Mouse (Mus musculus): Measurements from ENCODE around the gene Olfr1221. TPM values are rescaled to one million over a fixed set of nuclear protein-coding genes. Genes with fewer than 3 reads are reported as not detected.
"Not testable (repeated sequence)": the region's sequence is repeated elsewhere in the genome, so short reads cannot be mapped to it uniquely, and the experiment has no call there.

Gene Olfr1221
- not detected in 2 replicates for polyA plus RNA-seq (2015; fragmentation: Nextera tagmentation; extraction: Ambion mirVana)

DNA sequence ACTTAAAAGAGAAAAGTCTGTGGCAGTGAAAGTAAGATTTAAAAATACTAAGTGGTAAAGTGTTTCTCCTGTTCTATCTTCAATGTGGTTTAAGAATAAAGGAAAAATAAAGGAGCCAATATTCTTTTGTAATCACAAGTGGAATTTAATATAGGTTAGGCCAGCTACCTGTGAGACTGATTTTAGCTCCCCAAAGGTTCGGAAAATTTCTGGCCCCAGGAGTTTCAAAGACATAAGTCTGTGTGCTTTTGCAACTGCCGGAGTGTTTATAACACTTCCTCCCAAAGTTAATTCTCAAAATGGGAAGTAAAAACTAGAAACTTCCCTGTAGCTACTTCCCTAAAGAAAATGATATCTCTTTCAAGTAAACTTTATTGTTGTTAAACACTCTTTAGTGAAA, at the start of gene Olfr1221:
Gene Olfr1221, minus strand, starts transcription at position 101 of the 400 bp plus-strand sequence.
- no peaks in the 10 kb centered on the region for H3K9me3 ChIP-seq (ENCODE audit: low read length)
- no peaks in the 10 kb centered on the region for H3K27me3 ChIP-seq (ENCODE audit: insufficient read depth, low read length)
- no peak for ATAC-seq (ENCODE audit: low FRiP score, low TSS enrichment)
- no peak within 1 kb of the TSS for H3K4me2 ChIP-seq (replicated peaks; ENCODE audit: low read depth, low read length)
- 87% methylated on average over 2 of the region's 2 CpGs for WGBS
- H3K4me1 ChIP-seq (ENCODE audit: insufficient read depth, low read length): no peaks in the 10 kb centered on the region
- no peaks in the 10 kb centered on the region for H3K36me3 ChIP-seq (ENCODE audit: insufficient read depth, low read length)
- H3K4me3 ChIP-seq (ENCODE audit: low read length): no peak within 1 kb of the TSS
- H3K27ac ChIP-seq (ENCODE audit: low read length): no peak within 1 kb of the TSS
- H3K9ac ChIP-seq (replicated peaks; ENCODE audit: low read length): no peak within 1 kb of the TSS

DNA sequence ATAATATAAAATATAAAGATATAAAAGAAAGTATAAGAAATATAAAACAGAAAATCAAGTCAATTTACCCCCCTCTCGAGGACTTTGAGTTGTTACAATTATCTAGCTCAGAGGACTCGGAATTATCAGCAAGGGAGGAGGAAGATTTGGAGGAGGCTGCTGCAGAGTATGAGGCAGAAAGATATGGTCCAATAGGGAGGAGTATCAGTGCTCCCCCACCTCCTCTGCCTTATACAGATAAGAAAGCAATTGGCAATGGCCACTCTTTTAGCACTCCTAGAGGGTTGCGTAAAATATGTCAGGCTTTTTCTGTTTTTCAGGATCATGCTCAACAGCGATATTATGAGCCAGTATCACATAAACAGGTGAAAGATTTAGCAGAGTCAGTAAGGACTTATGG, 47.6 kb upstream of the Olfr1221 start:
- not testable (repeated sequence) for H3K36me3 ChIP-seq (ENCODE audit: insufficient read depth, low read length); H3K9ac ChIP-seq (replicated peaks; ENCODE audit: low read length); H3K9me3 ChIP-seq (ENCODE audit: low read length); H3K27me3 ChIP-seq (ENCODE audit: insufficient read depth, low read length); ATAC-seq (ENCODE audit: low FRiP score, low TSS enrichment); H3K27ac ChIP-seq (ENCODE audit: low read length); H3K4me3 ChIP-seq (ENCODE audit: low read length); H3K4me1 ChIP-seq (ENCODE audit: insufficient read depth, low read length); H3K4me2 ChIP-seq (replicated peaks; ENCODE audit: low read depth, low read length)
- 90% methylated on average over 4 of the region's 4 CpGs for WGBS

GRCm38 (mm10) chr2:89163991-89164390, 46.9 kb upstream of the Olfr1221 start, which contains the start of gene Olfr1224-ps1:
Gene Olfr1224-ps1 (minus strand): TSS chr2:89164091.
- WGBS: 93% methylated on average over 8 of the region's 8 CpGs

DNA sequence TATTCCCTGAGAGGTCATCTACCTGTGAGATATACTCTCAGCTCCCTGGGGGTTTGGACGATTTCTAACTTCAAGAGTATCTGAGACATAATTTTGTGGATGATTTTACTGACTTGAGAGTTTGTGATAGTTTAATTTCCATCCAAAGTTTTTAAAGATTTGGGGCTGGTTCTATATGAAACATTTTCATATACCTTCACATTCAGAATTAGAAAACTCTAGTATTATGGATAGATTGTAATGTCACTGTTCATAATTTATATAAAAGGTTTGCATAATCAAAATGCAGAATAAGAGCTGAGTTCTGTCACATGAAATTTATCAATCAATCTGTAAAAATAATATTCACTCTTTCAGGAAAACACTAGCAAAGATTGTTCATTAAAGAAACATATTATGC, 34.4 kb upstream of the Olfr1221 start, which contains the start of gene Olfr1223:
Gene Olfr1223, minus strand, starts transcription at position 101 of the 400 bp plus-strand sequence.
- Histone ChIP-seq H3K9ac (replicated peaks; ENCODE audit: low read length) (no peak within 1 kb of the TSS), H3K9me3 (ENCODE audit: low read length) (no peaks in the 10 kb centered on the region), H3K4me2 (replicated peaks; ENCODE audit: low read depth, low read length) (no peak within 1 kb of the TSS), H3K27ac (ENCODE audit: low read length) (no peak within 1 kb of the TSS), H3K27me3 (ENCODE audit: insufficient read depth, low read length) (no peaks in the 10 kb centered on the region), H3K36me3 (ENCODE audit: insufficient read depth, low read length) (no peaks in the 10 kb centered on the region), H3K4me1 (ENCODE audit: insufficient read depth, low read length) (no peaks in the 10 kb centered on the region), H3K4me3 (ENCODE audit: low read length) (no peak within 1 kb of the TSS)
- no peak for ATAC-seq (ENCODE audit: low FRiP score, low TSS enrichment)
- 59% methylated on average over 1 of the region's 1 CpGs for WGBS

More at GRCm38 (mm10) chr2:89163991-89164390, 46.9 kb upstream of the Olfr1221 start, which contains the start of gene Olfr1224-ps1:
- H3K9ac ChIP-seq (replicated peaks; ENCODE audit: low read length); H3K4me3 ChIP-seq (ENCODE audit: low read length); H3K4me1 ChIP-seq (ENCODE audit: insufficient read depth, low read length); H3K4me2 ChIP-seq (replicated peaks; ENCODE audit: low read depth, low read length); H3K27me3 ChIP-seq (ENCODE audit: insufficient read depth, low read length); H3K27ac ChIP-seq (ENCODE audit: low read length); H3K36me3 ChIP-seq (ENCODE audit: insufficient read depth, low read length); H3K9me3 ChIP-seq (ENCODE audit: low read length); ATAC-seq (ENCODE audit: low FRiP score, low TSS enrichment): not testable (repeated sequence)

DNA sequence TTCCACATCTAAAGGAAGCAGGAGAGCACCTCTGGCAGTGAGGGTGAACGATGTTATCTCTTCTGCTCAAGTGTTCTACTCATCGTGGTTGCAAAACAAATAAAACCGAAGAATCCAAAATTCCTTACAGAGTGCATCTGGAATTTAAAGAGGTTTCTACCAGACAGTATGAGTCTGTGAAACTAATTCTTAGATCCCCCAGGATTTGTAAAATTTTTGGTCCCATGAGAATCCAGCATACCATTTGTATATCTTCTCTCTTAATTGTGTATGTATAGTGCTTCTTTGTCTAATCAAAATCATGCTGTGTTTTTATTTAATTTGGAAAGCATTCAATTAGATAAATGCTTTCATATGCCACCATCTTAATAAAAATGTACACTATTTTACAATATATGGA, 15.9 kb upstream of the Olfr1221 start, which contains the start of gene Olfr1222:
Gene Olfr1222, minus strand, starts transcription at position 101 of the 400 bp plus-strand sequence.
- Histone ChIP-seq H3K36me3 (ENCODE audit: insufficient read depth, low read length) (no peaks in the 10 kb centered on the region), H3K4me1 (ENCODE audit: insufficient read depth, low read length) (no peaks in the 10 kb centered on the region), H3K4me2 (replicated peaks; ENCODE audit: low read depth, low read length) (no peak within 1 kb of the TSS), H3K27ac (ENCODE audit: low read length) (no peak within 1 kb of the TSS), H3K9me3 (ENCODE audit: low read length) (no peaks in the 10 kb centered on the region), H3K4me3 (ENCODE audit: low read length) (no peak within 1 kb of the TSS), H3K9ac (replicated peaks; ENCODE audit: low read length) (no peak within 1 kb of the TSS), H3K27me3 (ENCODE audit: insufficient read depth, low read length) (no peaks in the 10 kb centered on the region)
- ATAC-seq (ENCODE audit: low FRiP score, low TSS enrichment): no peak
- WGBS: 65% methylated on average over 3 of the region's 3 CpGs

- no peaks in the 10 kb centered on the region for H3K4me1 ChIP-seq (ENCODE audit: insufficient read depth, low read length)
- no peaks in the 10 kb centered on the region for H3K27me3 ChIP-seq (ENCODE audit: insufficient read depth, low read length)
- no peak within 1 kb of the TSS for H3K4me3 ChIP-seq (ENCODE audit: low read length)
- H3K36me3 ChIP-seq (ENCODE audit: insufficient read depth, low read length): no peaks in the 10 kb centered on the region
- WGBS: 72% methylated on average over 3 of the region's 3 CpGs
- H3K4me2 ChIP-seq (replicated peaks; ENCODE audit: low read depth, low read length): no peak within 1 kb of the TSS
- no peak within 1 kb of the TSS for H3K9ac ChIP-seq (replicated peaks; ENCODE audit: low read length)
- no peak for ATAC-seq (ENCODE audit: low FRiP score, low TSS enrichment)
- no peaks in the 10 kb centered on the region for H3K9me3 ChIP-seq (ENCODE audit: low read length)
- H3K27ac ChIP-seq (ENCODE audit: low read length): no peak within 1 kb of the TSS
Observed at GRCm38 (mm10) chr2:89106735-89107134, 10.3 kb downstream of the Olfr1221 start, which contains the start of gene Olfr1220. Gene Olfr1220 (minus strand): TSS chr2:89106835.

GRCm38 (mm10) chr2:89105651-89106050, 11.4 kb downstream of the Olfr1221 start:
- Histone ChIP-seq H3K27me3 (ENCODE audit: insufficient read depth, low read length) (no peaks in the 10 kb centered on the region), H3K9me3 (ENCODE audit: low read length) (no peaks in the 10 kb centered on the region), H3K4me1 (ENCODE audit: insufficient read depth, low read length) (no peaks in the 10 kb centered on the region), H3K27ac (ENCODE audit: low read length) (no peak overlapping the region), H3K4me2 (replicated peaks; ENCODE audit: low read depth, low read length) (no peak overlapping the region), H3K4me3 (ENCODE audit: low read length) (no peak overlapping the region), H3K36me3 (ENCODE audit: insufficient read depth, low read length) (no peaks in the 10 kb centered on the region), H3K9ac (replicated peaks; ENCODE audit: low read length) (no peak overlapping the region)
- no peak for ATAC-seq (ENCODE audit: low FRiP score, low TSS enrichment)

GRCm38 (mm10) chr2:89093848-89094247, 23.2 kb downstream of the Olfr1221 start:
- no peak overlapping the region for H3K9ac ChIP-seq (replicated peaks; ENCODE audit: low read length)
- no peaks in the 10 kb centered on the region for H3K4me1 ChIP-seq (ENCODE audit: insufficient read depth, low read length)
- WGBS: 95% methylated on average over 1 of the region's 1 CpGs

GRCm38 (mm10) chr2:89083413-89083812, 33.7 kb downstream of the Olfr1221 start, which contains the start of gene Olfr1219:
Gene Olfr1219 (minus strand): TSS chr2:89083513.
- no peaks in the 10 kb centered on the region for H3K4me1 ChIP-seq (ENCODE audit: insufficient read depth, low read length)
- no peak for ATAC-seq (ENCODE audit: low FRiP score, low TSS enrichment)
- H3K27ac ChIP-seq (ENCODE audit: low read length): no peak within 1 kb of the TSS
- no peak within 1 kb of the TSS for H3K4me3 ChIP-seq (ENCODE audit: low read length)
- H3K4me2 ChIP-seq (replicated peaks; ENCODE audit: low read depth, low read length): no peak within 1 kb of the TSS
- no peak within 1 kb of the TSS for H3K9ac ChIP-seq (replicated peaks; ENCODE audit: low read length)
- 76% methylated on average over 1 of the region's 1 CpGs for WGBS
- H3K27me3 ChIP-seq (ENCODE audit: insufficient read depth, low read length): no peaks in the 10 kb centered on the region
- no peaks in the 10 kb centered on the region for H3K9me3 ChIP-seq (ENCODE audit: low read length)
- no peaks in the 10 kb centered on the region for H3K36me3 ChIP-seq (ENCODE audit: insufficient read depth, low read length)

More at GRCm38 (mm10) chr2:89093848-89094247, 23.2 kb downstream of the Olfr1221 start:
- no peak for ATAC-seq (ENCODE audit: low FRiP score, low TSS enrichment)
- Histone ChIP-seq H3K27ac (ENCODE audit: low read length) (no peak overlapping the region), H3K9me3 (ENCODE audit: low read length) (no peaks in the 10 kb centered on the region), H3K4me2 (replicated peaks; ENCODE audit: low read depth, low read length) (no peak overlapping the region), H3K4me3 (ENCODE audit: low read length) (no peak overlapping the region), H3K36me3 (ENCODE audit: insufficient read depth, low read length) (no peaks in the 10 kb centered on the region), H3K27me3 (ENCODE audit: insufficient read depth, low read length) (no peaks in the 10 kb centered on the region)

GRCm38 (mm10) chr2:89081487-89081886, 35.6 kb downstream of the Olfr1221 start:
- no peak overlapping the region for H3K4me2 ChIP-seq (replicated peaks; ENCODE audit: low read depth, low read length)
- no peaks in the 10 kb centered on the region for H3K9me3 ChIP-seq (ENCODE audit: low read length)
- no peak overlapping the region for H3K4me3 ChIP-seq (ENCODE audit: low read length)
- H3K27me3 ChIP-seq (ENCODE audit: insufficient read depth, low read length): no peaks in the 10 kb centered on the region
- H3K27ac ChIP-seq (ENCODE audit: low read length): no peak overlapping the region
- ATAC-seq (ENCODE audit: low FRiP score, low TSS enrichment): no peak
- H3K4me1 ChIP-seq (ENCODE audit: insufficient read depth, low read length): no peaks in the 10 kb centered on the region
- H3K9ac ChIP-seq (replicated peaks; ENCODE audit: low read length): no peak overlapping the region
- H3K36me3 ChIP-seq (ENCODE audit: insufficient read depth, low read length): no peaks in the 10 kb centered on the region
